Mouse (Mus musculus) heart, embryonic 16.5 days (tissue): Measurements from ENCODE around the gene Tor2a. TPM values are rescaled to one million over a fixed set of nuclear protein-coding genes. Genes with fewer than 3 reads are reported as not detected.

Experiments used
- ATAC-seq: fragments of 200-750 bp; cut with Nextera tagmentation; replicated peaks from 2 replicates; pipeline ENCODE4 v1.8.0; 2017; ENCODE audit warnings: moderate number of reproducible peaks; ENCODE audit not compliant: insufficient read depth, low FRiP score; ENCODE audit errors: extremely low read depth
- H3K27ac ChIP-seq: fragments of 300-500 bp; sonication (generic); 2 replicates; pipeline ENCODE4 v1.5.1; 2014; ENCODE audit warnings: mild to moderate bottlenecking, low read length, control low read depth, moderate library complexity
- H3K27me3 ChIP-seq: fragments of 300-500 bp; sonication (generic); 2 replicates; pipeline ENCODE4 v1.6.1; 2014; ENCODE audit warnings: low read length, mixed read lengths; ENCODE audit not compliant: control insufficient read depth, insufficient read depth
- H3K36me3 ChIP-seq: fragments of 300-500 bp; sonication (generic); 2 replicates; pipeline ENCODE4 v1.6.1; 2014; ENCODE audit not compliant: control insufficient read depth, insufficient read depth
- H3K4me1 ChIP-seq: fragments of 300-500 bp; sonication (generic); 2 replicates; pipeline ENCODE4 v1.6.1; 2014; ENCODE audit warnings: low read length, mixed read lengths; ENCODE audit not compliant: control insufficient read depth, insufficient read depth
- H3K4me2 ChIP-seq: fragments of 300-500 bp; sonication (generic); 2 replicates; pipeline ENCODE4 v1.6.1; 2014; ENCODE audit warnings: low read depth, mild to moderate bottlenecking, control low read depth, low read length
- H3K4me3 ChIP-seq: fragments of 300-500 bp; sonication (generic); 2 replicates; pipeline ENCODE4 v1.5.1; 2014; ENCODE audit warnings: mild to moderate bottlenecking, control low read depth, low read length
- H3K9ac ChIP-seq: fragments of 300-500 bp; sonication (generic); 2 replicates; pipeline ENCODE4 v1.6.1; 2014; ENCODE audit warnings: low read length, control low read depth
- H3K9me3 ChIP-seq: fragments of 300-500 bp; sonication (generic); replicated peaks from 2 replicates; pipeline ENCODE4 v1.6.1; 2016; ENCODE audit warnings: low read length; ENCODE audit not compliant: control insufficient read depth
- WGBS: fragments of 180-500 bp; shearing (Covaris S2); extraction: QIAGEN DNeasy Blood & Tissue Kit; methylation state at CpG from one replicate; pipeline ENCODE4 v1.1.7; 2014; 5-methylcytosine and 5-hydroxymethylcytosine counted together
- microRNA counts: library from miRNA; unstranded; fragments of <30 nt; microRNA quantifications from one replicate; lab custom pipeline; 2016
- microRNA-seq: library from miRNA; unstranded; fragments of <30 nt; microRNA quantifications from one replicate; pipeline ENCODE4, GENCODE M21; 2017
- polyA plus RNA-seq: library from polyadenylated mRNA; unstranded; fragments of >200 nt; fragmentation: Nextera tagmentation; extraction: Ambion mirVana; gene quantifications from 2 replicates; pipeline ENCODE4 v1.2.1, GENCODE M21; 2015

Gene Tor2a
- polyA plus RNA-seq, 1 experiment from 2014 or later: 38.9 TPM

DNA sequence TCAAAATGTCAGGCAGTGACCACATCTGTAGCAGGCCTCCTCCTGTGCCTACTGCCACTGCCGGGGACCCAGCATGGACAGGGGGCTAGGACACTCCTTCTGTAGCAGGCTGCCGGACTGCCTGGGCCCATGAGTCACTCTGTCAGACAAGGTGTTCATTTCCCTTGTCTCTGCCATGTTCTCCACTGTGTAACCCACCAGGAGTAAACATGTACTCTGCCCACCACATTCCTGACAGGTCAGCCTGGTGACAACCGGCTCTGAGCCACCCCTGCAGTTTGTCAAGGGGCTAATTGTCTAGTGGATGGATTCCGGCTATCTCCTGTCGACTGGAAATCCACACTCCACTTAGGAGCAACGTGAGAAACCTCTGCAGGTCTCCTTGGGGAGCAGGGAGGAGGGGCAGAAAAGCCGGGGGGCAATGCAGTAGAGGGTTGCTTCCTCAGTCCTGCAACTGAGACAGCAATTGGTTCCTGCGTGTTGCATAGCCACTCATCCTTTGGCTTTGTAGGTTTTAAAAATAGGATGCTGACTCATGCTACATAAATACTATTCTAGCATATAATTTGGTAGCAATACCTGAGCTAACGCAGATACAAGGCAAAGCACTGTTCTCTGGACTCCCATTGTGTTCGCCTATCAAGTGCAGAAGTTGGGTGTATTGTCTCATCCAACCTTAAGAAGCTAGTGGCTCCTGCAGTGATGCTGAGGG, 41.4 kb downstream of the Tor2a start:
- H3K4me2 ChIP-seq: no peak overlapping the region
- whole genome bisulfite sequencing: 45% methylated on average over 10 of the region's 10 CpGs
- peak; percentile 38; the same call in 1 of the 2 replicates for ATAC-seq
- peaks cover 23% of the 10 kb centered on the region for H3K36me3 ChIP-seq
- no peak overlapping the region for H3K4me3 ChIP-seq
- H3K4me1 ChIP-seq: peaks cover 14% of the 10 kb centered on the region
- H3K27me3 ChIP-seq: no peaks in the 10 kb centered on the region
- peak overlapping the region; percentile 38 for H3K27ac ChIP-seq
- no peak overlapping the region for H3K9ac ChIP-seq
- no peaks in the 10 kb centered on the region for H3K9me3 ChIP-seq

DNA sequence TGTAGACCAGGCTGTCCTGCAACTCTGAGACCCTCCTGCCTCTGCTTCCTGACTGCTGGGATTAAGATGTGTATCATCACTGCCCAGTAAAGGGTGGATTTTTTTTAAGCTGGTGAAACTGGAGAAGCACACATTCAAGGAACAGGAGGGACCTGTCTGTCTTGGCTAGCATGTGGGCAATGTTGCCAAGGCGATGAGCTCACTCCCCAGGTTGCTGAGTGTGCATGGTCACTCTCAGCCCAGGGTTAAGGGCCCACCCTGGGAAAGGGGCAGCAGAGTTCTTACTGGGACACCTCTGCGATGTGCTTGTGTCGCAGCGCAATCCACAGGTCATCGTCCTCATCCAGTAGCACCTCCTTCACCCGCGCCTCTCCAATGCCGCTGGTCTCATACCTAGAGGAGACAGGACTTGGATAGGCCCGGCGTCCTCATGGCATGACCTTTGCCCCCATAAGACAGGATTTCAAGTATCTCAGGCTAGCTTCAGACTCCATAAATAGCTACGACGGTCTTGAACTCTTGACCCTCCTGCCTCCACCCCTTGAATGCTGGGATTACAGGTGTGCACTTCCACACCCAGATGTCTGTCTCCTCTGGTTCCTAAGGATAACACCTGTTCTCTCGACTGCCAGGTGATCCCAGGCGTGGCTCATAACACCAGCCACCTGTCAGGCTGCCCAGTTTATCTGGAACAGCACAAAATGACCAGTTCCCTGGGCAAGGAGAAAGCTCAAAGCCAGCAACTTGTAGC, 52.0 kb downstream of the Tor2a start:
- Histone ChIP-seq H3K27me3 (no peaks in the 10 kb centered on the region), H3K4me2 (no peak overlapping the region), H3K9me3 (no peaks in the 10 kb centered on the region), H3K4me3 (no peak overlapping the region), H3K36me3 (peaks cover 13% of the 10 kb centered on the region), H3K4me1 (no peaks in the 10 kb centered on the region), H3K27ac (no peak overlapping the region), H3K9ac (no peak overlapping the region)
- ATAC-seq: no peak
- 87% methylated on average over 14 of the region's 14 CpGs for WGBS

MicroRNAs within 50 kb of the gene (microRNA counts, 519-probe panel; counts per million panel counts)
- microRNA mmu-miR-2861 (lab: Ali Mortazavi, UCI): 2,173 counts per million, percentile 34 among the panel's probes with 10 or more counts

Small RNAs within 50 kb of the gene (microRNA-seq; reads per million reads assigned to microRNA genes)
- gene Mir2861: not detected
- not detected for gene Mir3960

Other genes with a start within 250 kb of the Tor2a start
- gene Fam102a, start 221.9 kb upstream of the Tor2a start, polyA plus RNA-seq: 5.8 and 6.6 TPM in 2 replicates
- gene Dpm2, start 186.4 kb upstream of the Tor2a start, polyA plus RNA-seq: 72.1 and 73.0 TPM in 2 replicates
- gene Pip5kl1, start 182.4 kb upstream of the Tor2a start, polyA plus RNA-seq: 0.16 and 0.32 TPM in 2 replicates
- not detected in 2 replicates for gene 9430097D07Rik, start 181.6 kb upstream of the Tor2a start, polyA plus RNA-seq
- gene St6galnac4, start 170.1 kb upstream of the Tor2a start, polyA plus RNA-seq: 40.6 and 40.7 TPM in 2 replicates
- gene St6galnac6, start 157.5 kb upstream of the Tor2a start, polyA plus RNA-seq: 33.4 and 34.1 TPM in 2 replicates
- gene Ak1, start 135.5 kb upstream of the Tor2a start, polyA plus RNA-seq: 470 and 488 TPM in 2 replicates
- 170 and 176 TPM in 2 replicates for gene Eng, start 110.6 kb upstream of the Tor2a start, polyA plus RNA-seq
- gene Fpgs, start 53.1 kb upstream of the Tor2a start, polyA plus RNA-seq: 16.7 and 16.9 TPM in 2 replicates
- gene Cdk9, start 44.2 kb upstream of the Tor2a start, polyA plus RNA-seq: 57.1 and 59.8 TPM in 2 replicates
- gene Sh2d3c, start 36.2 kb upstream of the Tor2a start, polyA plus RNA-seq: 32.4 and 33.6 TPM in 2 replicates
- 0.17 and 0.26 TPM in 2 replicates for gene 6330409D20Rik, start 16.2 kb upstream of the Tor2a start, polyA plus RNA-seq
- gene Ttc16, start 18.4 kb downstream of the Tor2a start, polyA plus RNA-seq: 0.34 and 0.43 TPM in 2 replicates
- 5.2 and 6.1 TPM in 2 replicates for gene Ptrh1, start 18.6 kb downstream of the Tor2a start, polyA plus RNA-seq
- gene Cfap157, start 27.2 kb downstream of the Tor2a start, polyA plus RNA-seq: 0.53 and 0.70 TPM in 2 replicates
- 28.0 and 29.2 TPM in 2 replicates for gene Stxbp1, start 90.0 kb downstream of the Tor2a start, polyA plus RNA-seq
- gene Fam129b, start 118.9 kb downstream of the Tor2a start, polyA plus RNA-seq: 44.9 and 57.3 TPM in 2 replicates
- gene Rpl12, start 204.3 kb downstream of the Tor2a start, polyA plus RNA-seq: 90.1 and 92.2 TPM in 2 replicates
- 8.2 and 8.8 TPM in 2 replicates for gene Lrsam1, start 204.4 kb downstream of the Tor2a start, polyA plus RNA-seq
- gene Slc2a8, start 224.8 kb downstream of the Tor2a start, polyA plus RNA-seq: 24.3 and 25.4 TPM in 2 replicates